Mouse (Mus musculus): Measurements from ENCODE around the gene Tubd1. TPM values are rescaled to one million over a fixed set of nuclear protein-coding genes. Genes with fewer than 3 reads are reported as not detected.

The Tubd1 gene
- polyA plus RNA-seq (2014; fragmentation: Illumina TruSeq; extraction: RNeasy Lipid Tissue Mini Kit (QIAGEN cat#74804); ENCODE audit: low read depth, low replicate concordance) = 12.3 TPM

GRCm38 (mm10) chr11:86544639-86545299 lies at the start of gene Tubd1, which contains the start of gene Rps6kb1:
TSS of gene Tubd1 (plus strand) at chr11:86544991.
TSS of gene Rps6kb1 (minus strand) at chr11:86544805.

Other genes with a start within 250 kb of the Tubd1 start
- 16.0 TPM for gene Med13, start 187.4 kb upstream of the Tubd1 start, polyA plus RNA-seq (2014; fragmentation: Illumina TruSeq; extraction: RNeasy Lipid Tissue Mini Kit (QIAGEN cat#74804); ENCODE audit: low read depth, low replicate concordance)
- 29.8 TPM for gene Rnft1, start 60.3 kb upstream of the Tubd1 start, polyA plus RNA-seq (2014; fragmentation: Illumina TruSeq; extraction: RNeasy Lipid Tissue Mini Kit (QIAGEN cat#74804); ENCODE audit: low read depth, low replicate concordance)
- 19.0 TPM for gene Rps6kb1, start 186 bp upstream of the Tubd1 start, polyA plus RNA-seq (2014; fragmentation: Illumina TruSeq; extraction: RNeasy Lipid Tissue Mini Kit (QIAGEN cat#74804); ENCODE audit: low read depth, low replicate concordance)
- gene Vmp1, start 138.8 kb downstream of the Tubd1 start, polyA plus RNA-seq (2014; fragmentation: Illumina TruSeq; extraction: RNeasy Lipid Tissue Mini Kit (QIAGEN cat#74804); ENCODE audit: low read depth, low replicate concordance) = 60.3 TPM
- gene Ptrh2, start 139.0 kb downstream of the Tubd1 start, polyA plus RNA-seq (2014; fragmentation: Illumina TruSeq; extraction: RNeasy Lipid Tissue Mini Kit (QIAGEN cat#74804); ENCODE audit: low read depth, low replicate concordance) = 9.0 TPM
- gene Cltc, start 212.6 kb downstream of the Tubd1 start, polyA plus RNA-seq (2014; fragmentation: Illumina TruSeq; extraction: RNeasy Lipid Tissue Mini Kit (QIAGEN cat#74804); ENCODE audit: low read depth, low replicate concordance) = 126 TPM

Measured in heart, adult 10 weeks (tissue).